15 mouse cellular contexts compared by ENCODE assay signal in the genomic region with DNA sequence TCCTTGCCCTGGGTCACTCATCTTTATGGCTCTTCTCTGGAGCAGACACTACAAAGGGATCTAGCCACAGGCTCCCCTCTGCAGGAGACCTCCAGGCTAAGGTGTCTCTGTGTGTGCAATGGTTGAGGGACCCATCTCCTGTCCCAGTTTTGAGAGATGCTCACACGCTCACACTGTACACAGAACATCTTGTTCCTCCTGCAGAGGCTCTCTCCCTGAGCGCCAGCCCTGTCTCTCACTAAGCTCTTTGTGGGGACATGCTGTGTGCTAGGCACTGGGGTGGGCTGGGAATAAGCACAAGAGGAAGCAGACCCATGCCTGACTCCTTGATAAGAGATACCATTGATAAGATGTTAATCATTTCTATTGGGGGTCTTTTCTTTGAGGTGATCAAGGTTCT. TPM values are rescaled to one million over a fixed set of nuclear protein-coding genes. Genes with fewer than 3 reads are reported as not detected.
DNase-seq lines count a peak whose midpoint lies in the region; ATAC-seq lines count a peak whose summit lies in the region.
"Had no signal": no experiment of that assay in that cellular context is flagged by ENCODE, and none has a peak within 500 bp of the region (broad histone marks: within the 10 kb centered on the region; RNA-seq: fewer than 3 reads in every experiment).

No protein-coding gene starts in this region.

- DNase-seq in liver, embryonic 13.5 days, result no peak
- no peak for DNase-seq in layer of hippocampus, adult 9-10 months (ENCODE audit: low spot score)
- no peak for DNase-seq in heart, embryonic 10.5 days (ENCODE audit: low spot score)
- DNase-seq: adrenal gland, postnatal 36 days; heart, adult 18-20 months; left cerebral cortex, postnatal 4 days; right cerebral cortex, postnatal 14 days had no signal

- H3K4me1 ChIP-seq in liver, embryonic 13.5 days (replicated peaks), result peaks cover 40% of the 10 kb centered on the region
- H3K4me1 ChIP-seq in liver, embryonic 12.5 days, result peaks cover 49% of the 10 kb centered on the region
- peaks cover 56% of the 10 kb centered on the region for H3K4me1 ChIP-seq in forebrain, embryonic 13.5 days
- H3K4me1 ChIP-seq in liver, embryonic 16.5 days (ENCODE audit: control insufficient read depth, low read depth, low read length), result peaks cover 7% of the 10 kb centered on the region
- H3K4me1 ChIP-seq in neural tube, embryonic 14.5 days (ENCODE audit: control insufficient read depth, insufficient read depth, low read length), result peaks cover 40% of the 10 kb centered on the region
- peaks cover 47% of the 10 kb centered on the region for H3K4me1 ChIP-seq in heart, embryonic 12.5 days (replicated peaks)
- H3K4me1 ChIP-seq in heart, embryonic 10.5 days, result peaks cover 52% of the 10 kb centered on the region

- no peak for ATAC-seq in liver, embryonic 13.5 days (ENCODE audit: low read depth)
- ATAC-seq in liver, embryonic 12.5 days, result no peak
- ATAC-seq in forebrain, embryonic 13.5 days, result no peak
- no peak for ATAC-seq in liver, embryonic 16.5 days (ENCODE audit: low read depth)
- ATAC-seq in neural tube, embryonic 14.5 days (ENCODE audit: low read depth), result no peak
- no peak for ATAC-seq in heart, embryonic 12.5 days (ENCODE audit: insufficient number of reproducible peaks, low FRiP score)

- WGBS in liver, embryonic 13.5 days (ENCODE audit: insufficient replicate concordance), result 68% methylated on average over 2 of the region's 2 CpGs
- WGBS in liver, embryonic 12.5 days (ENCODE audit: insufficient replicate concordance), result 69% methylated on average over 2 of the region's 2 CpGs
- whole genome bisulfite sequencing in forebrain, embryonic 13.5 days, result 70% methylated on average over 2 of the region's 2 CpGs
- 63% methylated on average over 2 of the region's 2 CpGs for WGBS in liver, embryonic 16.5 days (ENCODE audit: insufficient replicate concordance)
- WGBS in neural tube, embryonic 14.5 days, result 84% methylated on average over 2 of the region's 2 CpGs
- 80% methylated on average over 2 of the region's 2 CpGs for WGBS in heart, embryonic 12.5 days
- 76% methylated on average over 2 of the region's 2 CpGs for WGBS in heart, embryonic 10.5 days

- H3K4me3 ChIP-seq in liver, embryonic 13.5 days (replicated peaks), result no peak overlapping the region
- H3K4me3 ChIP-seq in liver, embryonic 12.5 days, result no peak overlapping the region
- H3K4me3 ChIP-seq in forebrain, embryonic 13.5 days, result no peak overlapping the region
- no peak overlapping the region for H3K4me3 ChIP-seq in liver, embryonic 16.5 days (ENCODE audit: low read depth, low read length)
- no peak overlapping the region for H3K4me3 ChIP-seq in neural tube, embryonic 14.5 days (ENCODE audit: low read depth, low read length)
- no peak overlapping the region for H3K4me3 ChIP-seq in heart, embryonic 12.5 days
- no peak overlapping the region for H3K4me3 ChIP-seq in heart, embryonic 10.5 days
- H3K4me3 ChIP-seq: myocyte; stomach, embryonic 15.5 days had no signal

- no peaks in the 10 kb centered on the region for H3K27me3 ChIP-seq in liver, embryonic 13.5 days
- H3K27me3 ChIP-seq in liver, embryonic 12.5 days (replicated peaks), result no peaks in the 10 kb centered on the region
- H3K27me3 ChIP-seq in forebrain, embryonic 13.5 days, result no peaks in the 10 kb centered on the region
- H3K27me3 ChIP-seq in liver, embryonic 16.5 days (ENCODE audit: control insufficient read depth, insufficient read depth, low read depth, low read length), result no peaks in the 10 kb centered on the region
- no peaks in the 10 kb centered on the region for H3K27me3 ChIP-seq in neural tube, embryonic 14.5 days (ENCODE audit: control insufficient read depth, insufficient read depth, low read length)
- H3K27me3 ChIP-seq in heart, embryonic 12.5 days (replicated peaks), result no peaks in the 10 kb centered on the region
- H3K27me3 ChIP-seq in heart, embryonic 10.5 days (ENCODE audit: insufficient read depth, poor library complexity, severe bottlenecking), result no peaks in the 10 kb centered on the region
- H3K27me3 ChIP-seq: CH12.LX; stomach, embryonic 15.5 days had no signal

- H3K9me3 ChIP-seq in liver, embryonic 13.5 days (replicated peaks), result no peaks in the 10 kb centered on the region
- H3K9me3 ChIP-seq in liver, embryonic 12.5 days (replicated peaks), result no peaks in the 10 kb centered on the region
- no peaks in the 10 kb centered on the region for H3K9me3 ChIP-seq in forebrain, embryonic 13.5 days (replicated peaks)
- no peaks in the 10 kb centered on the region for H3K9me3 ChIP-seq in liver, embryonic 16.5 days (replicated peaks; ENCODE audit: control insufficient read depth, low read length)
- H3K9me3 ChIP-seq in neural tube, embryonic 14.5 days (ENCODE audit: control insufficient read depth, low read length), result no peaks in the 10 kb centered on the region
- H3K9me3 ChIP-seq in heart, embryonic 12.5 days (replicated peaks), result no peaks in the 10 kb centered on the region
- no peaks in the 10 kb centered on the region for H3K9me3 ChIP-seq in heart, embryonic 10.5 days
- H3K9me3 ChIP-seq: stomach, embryonic 15.5 days had no signal

- H3K27ac ChIP-seq in liver, embryonic 13.5 days, result peak overlapping the region; percentile 70
- H3K27ac ChIP-seq in liver, embryonic 12.5 days, result no peak overlapping the region
- H3K27ac ChIP-seq in forebrain, embryonic 13.5 days, result peak overlapping the region; percentile 95
- peak overlapping the region; percentile 85 for H3K27ac ChIP-seq in liver, embryonic 16.5 days (ENCODE audit: low read length)
- peak overlapping the region; percentile 1; the same call in 1 of the 2 replicates for H3K27ac ChIP-seq in neural tube, embryonic 14.5 days (ENCODE audit: low read depth, low read length)
- H3K27ac ChIP-seq in heart, embryonic 12.5 days (ENCODE audit: poor library complexity, severe bottlenecking), result no peak overlapping the region
- no peak overlapping the region for H3K27ac ChIP-seq in heart, embryonic 10.5 days

- H3K36me3 ChIP-seq in liver, embryonic 13.5 days, result peaks cover 20% of the 10 kb centered on the region
- peaks cover 21% of the 10 kb centered on the region for H3K36me3 ChIP-seq in liver, embryonic 12.5 days
- H3K36me3 ChIP-seq in forebrain, embryonic 13.5 days (ENCODE audit: poor library complexity, severe bottlenecking), result peaks cover 16% of the 10 kb centered on the region
- H3K36me3 ChIP-seq in liver, embryonic 16.5 days (ENCODE audit: control insufficient read depth, insufficient read depth), result no peaks in the 10 kb centered on the region
- H3K36me3 ChIP-seq in neural tube, embryonic 14.5 days (ENCODE audit: control insufficient read depth, insufficient read depth, low read length), result no peaks in the 10 kb centered on the region; the same call in 1 of the 2 replicates
- H3K36me3 ChIP-seq in heart, embryonic 12.5 days, result peaks cover 6% of the 10 kb centered on the region
- peaks cover 30% of the 10 kb centered on the region for H3K36me3 ChIP-seq in heart, embryonic 10.5 days

- H3K4me2 ChIP-seq in liver, embryonic 13.5 days, result no peak overlapping the region
- no peak overlapping the region for H3K4me2 ChIP-seq in liver, embryonic 12.5 days
- no peak overlapping the region for H3K4me2 ChIP-seq in forebrain, embryonic 13.5 days
- H3K4me2 ChIP-seq in liver, embryonic 16.5 days (ENCODE audit: low read depth, low read length), result no peak overlapping the region
- no peak overlapping the region for H3K4me2 ChIP-seq in neural tube, embryonic 14.5 days (ENCODE audit: low read depth, low read length)
- H3K4me2 ChIP-seq in heart, embryonic 12.5 days, result no peak overlapping the region
- H3K4me2 ChIP-seq: stomach, embryonic 15.5 days had no signal

- no peak overlapping the region for H3K9ac ChIP-seq in liver, embryonic 13.5 days
- H3K9ac ChIP-seq in liver, embryonic 12.5 days, result no peak overlapping the region
- H3K9ac ChIP-seq in forebrain, embryonic 13.5 days, result peak overlapping the region; percentile 34
- H3K9ac ChIP-seq in liver, embryonic 16.5 days (ENCODE audit: low read depth, low read length), result no peak overlapping the region
- 0 out of 2 replicates have a peak overlapping the region, but pooled peaks have one; percentile 0 for H3K9ac ChIP-seq in neural tube, embryonic 14.5 days (replicated peaks; ENCODE audit: low read depth, low read length)
- no peak overlapping the region for H3K9ac ChIP-seq in heart, embryonic 12.5 days
- H3K9ac ChIP-seq: stomach, embryonic 15.5 days had no signal

RNA-seq across cellular contexts. Expression of a gene that starts 34.2 kb away (rescaled TPM):
- polyA plus RNA-seq in liver, embryonic 13.5 days (2015; fragmentation: Nextera tagmentation; extraction: Ambion mirVana), result 21.7 and 23.3 TPM in 2 replicates
- polyA plus RNA-seq in liver, embryonic 12.5 days (2016; fragmentation: Nextera tagmentation; extraction: Ambion mirVana), result 22.1 and 24.9 TPM in 2 replicates
- 68.2 and 73.1 TPM in 2 replicates for polyA plus RNA-seq in forebrain, embryonic 13.5 days (2015; fragmentation: Nextera tagmentation; extraction: Ambion mirVana)
- polyA plus RNA-seq in liver, embryonic 16.5 days (2015; fragmentation: Nextera tagmentation; extraction: Ambion mirVana), result 17.1 and 20.5 TPM in 2 replicates
- polyA plus RNA-seq in neural tube, embryonic 14.5 days (2014; fragmentation: Nextera tagmentation; extraction: Ambion mirVana), result 89.3 and 100 TPM in 2 replicates
- polyA plus RNA-seq in heart, embryonic 12.5 days (2016; fragmentation: Nextera tagmentation; extraction: Ambion mirVana), result 79.1 and 85.8 TPM in 2 replicates
- 56.6 and 69.3 TPM in 2 replicates for polyA plus RNA-seq in heart, embryonic 10.5 days (2016; fragmentation: Nextera tagmentation; extraction: Ambion mirVana)

Comparison
In these comparisons a context has a peak if more than half of its experiments do, and no peak if none do; other contexts are left out.
1. H3K27ac ChIP-seq: peak in liver, embryonic 13.5 days (single experiment), forebrain, embryonic 13.5 days (single experiment), liver, embryonic 16.5 days (single experiment) and neural tube, embryonic 14.5 days (single experiment); none in liver, embryonic 12.5 days (single experiment), heart, embryonic 12.5 days (single experiment) and heart, embryonic 10.5 days (single experiment).
2. H3K9ac ChIP-seq: peak in forebrain, embryonic 13.5 days (single experiment) and neural tube, embryonic 14.5 days (single experiment); none in liver, embryonic 13.5 days (single experiment), liver, embryonic 12.5 days (single experiment), liver, embryonic 16.5 days (single experiment) and heart, embryonic 12.5 days (single experiment).